Mouse (Mus musculus): Measurements from ENCODE around the gene Notch2.

- TF ChIP-seq CTCF (IDR thresholded peaks at IDR 0.05; ENCODE audit: insufficient read depth, low read length) (no peak), POLR2A (IDR thresholded peaks at IDR 0.05; ENCODE audit: borderline replicate concordance, extremely low read depth, low read depth, low read length) (no peak)
These were observed 64.5 kb downstream of the Notch2 start for GRCm38 (mm10) chr3:98077866-98078265.
